Mouse (Mus musculus): ENCODE measurements around the gene Gnl2.

Gene Gnl2

GRCm38 (mm10) chr4:125015806-125016635 is at the start of gene Gnl2:
Gene Gnl2, plus strand, starts transcription at chr4:125016585.
- in situ Hi-C loops (cut with MboI): no loop called here

- in situ Hi-C loops (cut with MboI): no loop called here
Measured at GRCm38 (mm10) chr4:124968711-124969110, 47.7 kb upstream of the Gnl2 start.

- in situ Hi-C loops (cut with MboI): no loop called here
Measured at GRCm38 (mm10) chr4:124969219-124969848, 47.1 kb upstream of the Gnl2 start.

GRCm38 (mm10) chr4:124970194-124970593 is 46.2 kb upstream of the Gnl2 start:
- in situ Hi-C loops (cut with MboI): no loop called here

- in situ Hi-C loops (cut with MboI): no loop called here
Measured at GRCm38 (mm10) chr4:124970677-124971076, 45.7 kb upstream of the Gnl2 start.

- in situ Hi-C loops (cut with MboI): no loop called here
Measured at GRCm38 (mm10) chr4:124971094-124971493, 45.3 kb upstream of the Gnl2 start.

GRCm38 (mm10) chr4:124972316-124972715 is 44.1 kb upstream of the Gnl2 start:
- in situ Hi-C loops (cut with MboI): no loop called here

- in situ Hi-C loops (cut with MboI): no loop called here
Measured at GRCm38 (mm10) chr4:124973296-124973695, 43.1 kb upstream of the Gnl2 start.

GRCm38 (mm10) chr4:124978201-124978600 is 38.2 kb upstream of the Gnl2 start:
- in situ Hi-C loops (cut with MboI): no loop called here

GRCm38 (mm10) chr4:124983893-124984526 is 32.4 kb upstream of the Gnl2 start:
- in situ Hi-C loops (cut with MboI): no loop called here

GRCm38 (mm10) chr4:124984871-124985670 is 31.3 kb upstream of the Gnl2 start:
- in situ Hi-C loops (cut with MboI): no loop called here

GRCm38 (mm10) chr4:124985671-124986602 is 30.4 kb upstream of the Gnl2 start, which contains the start of gene Rspo1:
Gene Rspo1, plus strand, starts transcription at chr4:124986430.
- in situ Hi-C loops (cut with MboI): no loop called here

GRCm38 (mm10) chr4:124986739-124987710 is 29.4 kb upstream of the Gnl2 start:
- in situ Hi-C loops (cut with MboI): no loop called here

GRCm38 (mm10) chr4:124987711-124988097 is 28.7 kb upstream of the Gnl2 start:
- in situ Hi-C loops (cut with MboI): no loop called here

GRCm38 (mm10) chr4:124988382-124988781 is 28.0 kb upstream of the Gnl2 start:
- in situ Hi-C loops (cut with MboI): no loop called here

- in situ Hi-C loops (cut with MboI): no loop called here
Measured at GRCm38 (mm10) chr4:124989787-124990253, 26.6 kb upstream of the Gnl2 start.

- in situ Hi-C loops (cut with MboI): no loop called here
Measured at GRCm38 (mm10) chr4:124990325-124990724, 26.1 kb upstream of the Gnl2 start.

GRCm38 (mm10) chr4:124997479-124998147 is 18.8 kb upstream of the Gnl2 start:
- in situ Hi-C loops (cut with MboI): no loop called here

- in situ Hi-C loops (cut with MboI): no loop called here
Measured at GRCm38 (mm10) chr4:124999548-124999947, 16.8 kb upstream of the Gnl2 start.

All from mature B cell (primary cell).